Mouse (Mus musculus): ENCODE data around the gene Fcer1g.

- TF ChIP-seq POLR2A (IDR thresholded peaks at IDR 0.05; ENCODE audit: low read depth, low read length), result no peak
- TF ChIP-seq CTCF (conservative IDR thresholded peaks at IDR 0.05; ENCODE audit: insufficient read depth, insufficient read length, low read depth, low read length), result no peak
These were observed 1.6 kb upstream of the Fcer1g start for GRCm38 (mm10) chr1:171235791-171236190.

All from kidney, adult 2 months (tissue).